Mouse (Mus musculus): ENCODE measurements around the gene Arhgap35.
"Not testable (repeated sequence)": the region's sequence is repeated elsewhere in the genome, so short reads cannot be mapped to it uniquely, and the experiment has no call there.

Gene Arhgap35

DNA sequence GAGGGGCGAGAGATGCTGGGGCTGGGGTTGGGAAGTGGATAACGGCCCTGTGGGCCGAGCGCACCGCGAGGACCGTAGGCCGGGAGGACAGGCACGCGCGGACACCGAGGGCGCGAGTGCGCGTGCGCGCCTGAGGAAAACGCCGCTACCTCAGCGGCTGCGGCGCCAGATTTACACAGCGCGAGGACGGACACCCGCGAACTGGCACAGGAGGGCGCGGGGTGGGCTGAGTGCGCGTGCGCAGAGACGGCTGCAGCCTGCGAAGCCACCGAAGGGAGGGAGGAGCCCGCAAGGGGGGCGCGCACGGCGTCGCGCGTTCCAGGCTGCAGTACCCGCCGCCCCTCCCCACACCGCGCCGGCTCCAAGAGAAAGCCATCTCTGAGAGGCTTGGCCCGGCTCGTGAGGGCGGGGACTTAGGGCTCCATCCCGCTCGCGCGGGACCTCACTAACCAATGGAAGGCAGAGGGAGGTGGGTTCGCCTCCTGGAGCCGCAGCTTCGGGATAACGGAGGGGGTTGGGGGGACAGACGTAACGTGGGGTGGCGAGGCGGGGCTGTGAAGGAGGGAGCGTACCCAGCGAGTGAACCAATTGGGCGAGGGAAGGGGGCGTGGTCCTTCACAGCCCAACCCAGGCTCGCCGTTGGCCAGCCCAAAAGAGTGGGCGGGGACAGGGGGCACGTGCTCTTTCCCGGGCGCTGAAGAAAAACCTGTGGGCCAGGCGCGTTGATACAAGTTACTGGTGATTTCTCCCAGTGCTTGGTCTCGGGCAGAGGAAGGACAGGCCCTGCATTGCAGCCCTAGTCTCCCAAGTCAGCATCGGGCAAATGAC, at the start of gene Arhgap35:
Arhgap35 (minus strand) TSS at position 106 of the 828 bp plus-strand sequence.
- peak; percentile 99 for DNase-seq (ENCODE audit: extremely low read depth, insufficient read length, low spot score)

DNA sequence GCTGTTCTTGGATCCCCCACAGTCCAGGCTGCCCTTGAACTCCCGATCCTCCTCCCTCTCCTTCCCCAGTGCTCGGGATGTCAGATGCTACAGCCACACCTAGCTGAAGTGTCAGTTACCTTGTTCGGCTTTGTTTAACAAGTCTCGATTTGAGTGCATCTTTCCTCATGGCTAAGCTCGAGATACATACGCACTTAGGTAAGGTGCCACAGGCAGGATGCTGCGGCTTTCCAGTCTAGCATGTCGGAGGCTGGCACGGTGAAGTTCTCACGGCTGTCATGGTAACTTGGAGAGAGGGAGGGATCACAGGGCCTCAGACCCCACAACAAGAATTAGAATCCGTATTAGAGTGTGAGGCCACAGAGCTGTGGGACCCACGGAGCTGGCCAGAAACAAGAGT, 29.5 kb upstream of the Arhgap35 start:
- no peak for DNase-seq (ENCODE audit: extremely low read depth, insufficient read length, low spot score)

DNA sequence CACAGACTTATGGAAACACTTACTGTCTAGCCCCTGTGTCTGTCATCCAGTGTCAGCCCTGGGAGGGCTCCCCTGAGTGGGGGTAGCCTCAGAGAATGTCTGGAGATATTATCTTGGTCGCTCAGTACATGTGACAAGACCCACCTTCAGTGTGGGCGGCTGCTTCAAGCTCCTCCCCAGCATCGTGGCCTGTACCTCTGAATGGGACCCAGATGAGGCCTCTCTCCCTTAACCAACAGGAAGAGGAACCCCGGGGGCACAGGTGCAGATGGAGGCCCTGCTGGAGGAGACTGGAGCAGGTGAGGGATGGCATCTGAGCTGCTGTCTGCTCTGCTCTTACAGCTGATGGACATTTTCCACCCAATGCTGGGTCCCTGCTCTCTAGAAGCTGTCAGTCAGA, 28.3 kb upstream of the Arhgap35 start:
- DNase-seq (ENCODE audit: extremely low read depth, insufficient read length, low spot score), result not testable (repeated sequence)

DNA sequence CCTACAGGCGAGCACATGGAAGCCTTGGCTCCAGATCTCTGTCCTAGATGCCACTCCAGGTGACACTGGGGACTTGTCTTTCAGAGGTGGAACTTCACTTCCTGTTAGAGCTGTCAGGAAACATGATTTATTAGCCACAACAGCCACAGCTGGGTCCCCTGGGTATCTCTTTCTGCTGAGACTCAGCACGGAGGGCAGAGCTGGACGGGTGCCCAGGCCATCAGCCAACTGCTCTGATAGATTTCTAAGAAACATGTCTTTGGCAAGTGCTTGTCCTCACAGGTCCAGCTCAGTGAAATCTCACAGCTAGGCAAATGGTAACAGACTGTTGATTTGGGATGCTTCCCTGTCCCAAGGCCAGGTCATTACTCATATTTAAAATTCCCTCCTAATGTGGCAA, 24.2 kb upstream of the Arhgap35 start:
- DNase-seq (ENCODE audit: extremely low read depth, insufficient read length, low spot score), result peak; percentile 50

DNA sequence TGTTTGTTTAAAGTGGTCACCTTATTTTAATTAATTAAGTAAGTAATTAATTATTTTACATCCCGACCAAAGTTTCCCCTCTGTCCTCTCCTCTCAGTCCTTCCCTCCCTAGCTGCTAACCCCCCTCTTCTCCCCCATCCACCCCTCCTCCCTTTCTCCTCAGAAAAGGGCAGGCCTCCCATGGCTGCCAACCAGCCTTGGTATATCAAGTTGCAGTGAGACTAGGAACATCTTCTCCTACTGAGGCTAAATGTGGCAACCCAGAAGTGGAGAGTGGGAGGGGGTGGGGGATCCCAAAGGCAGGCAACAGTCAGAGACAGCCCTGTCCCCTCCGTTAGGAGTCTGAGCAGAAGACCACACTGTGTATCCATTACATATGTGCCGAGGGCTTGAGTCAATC, 20.3 kb upstream of the Arhgap35 start:
- DNase-seq (ENCODE audit: extremely low read depth, insufficient read length, low spot score), result no peak

DNA sequence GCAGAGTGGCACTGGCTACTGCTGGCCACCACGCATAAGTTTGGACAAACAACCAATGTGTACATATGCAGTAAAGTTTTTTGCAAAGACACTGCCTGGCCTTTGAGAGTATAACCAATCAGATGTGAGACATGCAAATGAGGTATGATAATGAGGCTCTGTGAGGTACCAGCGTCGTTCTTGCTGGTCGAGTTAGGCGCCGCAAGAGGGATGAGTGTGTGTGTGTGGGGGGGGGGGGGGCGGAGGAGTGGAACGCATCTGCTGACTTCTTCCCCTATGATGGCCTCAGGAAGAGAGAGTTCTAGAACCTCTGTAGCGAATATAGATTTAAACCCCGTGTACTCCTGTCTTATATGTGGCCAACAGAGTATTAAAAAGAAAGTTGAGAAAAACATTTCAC, 19.1 kb upstream of the Arhgap35 start:
- DNase-seq (ENCODE audit: extremely low read depth, insufficient read length, low spot score), result not testable (repeated sequence)

DNA sequence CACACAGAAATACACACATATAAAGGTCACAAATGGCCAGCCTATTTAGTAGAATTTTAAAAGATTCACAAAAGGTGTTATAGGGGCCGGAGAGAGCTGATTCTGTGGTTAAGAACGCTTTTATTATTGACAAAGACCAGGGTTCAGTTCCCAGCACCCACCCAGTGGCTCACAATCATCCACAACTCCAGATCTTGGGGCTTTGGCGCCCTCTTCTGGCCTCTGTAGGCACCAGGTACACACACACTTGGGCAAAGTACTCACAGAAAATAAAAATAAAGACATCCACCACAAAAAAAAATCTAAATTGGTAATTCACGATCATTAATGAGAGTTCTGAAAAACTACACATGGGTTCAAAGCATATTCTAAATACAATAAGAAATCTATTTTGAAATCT, 17.1 kb upstream of the Arhgap35 start:
- no peak for DNase-seq (ENCODE audit: extremely low read depth, insufficient read length, low spot score)

DNA sequence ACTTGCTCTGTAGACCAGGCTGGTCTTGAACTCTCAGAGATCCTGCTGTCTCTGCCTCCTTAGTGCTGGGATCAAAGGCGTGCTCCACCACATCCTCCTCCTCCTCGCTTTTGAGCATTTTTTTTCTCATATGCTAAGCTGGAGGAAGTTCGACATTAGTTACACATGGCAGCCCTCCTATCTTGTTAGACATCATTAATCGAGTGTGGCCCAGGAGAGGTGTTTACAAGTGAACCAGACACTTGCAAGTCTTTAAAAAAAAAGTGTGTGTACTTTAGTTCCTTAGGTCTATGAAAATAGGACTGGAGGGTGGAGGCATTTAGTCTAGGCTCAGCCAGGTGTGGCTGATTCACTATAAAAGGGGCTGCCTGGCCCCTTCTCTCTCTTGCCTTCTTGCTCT, 16.2 kb upstream of the Arhgap35 start:
- DNase-seq (ENCODE audit: extremely low read depth, insufficient read length, low spot score), result no peak

DNA sequence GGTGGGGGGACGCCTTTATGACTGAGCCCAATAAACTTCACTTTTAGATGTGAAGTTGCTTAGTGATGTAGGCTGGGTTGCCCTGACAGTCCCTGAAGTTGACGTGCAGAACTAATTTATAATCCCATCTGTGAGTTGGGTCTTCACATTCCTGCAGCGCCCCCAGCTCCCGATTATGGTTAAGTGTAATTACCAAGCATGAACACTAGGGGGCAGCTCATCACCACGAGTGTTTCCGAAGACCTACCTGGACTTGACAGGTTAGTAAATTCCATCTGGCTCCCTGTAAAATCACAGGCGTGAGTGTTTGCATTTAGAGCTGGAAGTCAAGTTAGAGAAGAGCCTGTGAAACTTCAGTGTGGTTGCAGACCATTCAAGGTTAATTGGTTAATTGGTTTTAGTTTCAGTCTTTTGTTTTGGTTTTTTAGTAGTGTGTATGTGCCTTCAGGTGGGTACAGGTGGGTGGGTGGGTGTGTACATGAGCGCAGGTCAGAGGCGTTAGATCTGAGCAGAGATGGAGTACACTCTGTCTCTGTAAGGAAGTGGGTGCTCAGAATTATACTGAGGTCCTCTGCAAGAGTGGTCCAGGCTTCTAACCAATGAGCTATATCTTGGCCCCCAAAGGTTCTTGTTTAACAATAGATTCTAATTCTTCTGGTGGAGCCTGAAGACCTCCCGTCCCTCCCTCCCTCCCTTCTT, 15.0 kb upstream of the Arhgap35 start:
- no peak for DNase-seq (ENCODE audit: extremely low read depth, insufficient read length, low spot score)

DNA sequence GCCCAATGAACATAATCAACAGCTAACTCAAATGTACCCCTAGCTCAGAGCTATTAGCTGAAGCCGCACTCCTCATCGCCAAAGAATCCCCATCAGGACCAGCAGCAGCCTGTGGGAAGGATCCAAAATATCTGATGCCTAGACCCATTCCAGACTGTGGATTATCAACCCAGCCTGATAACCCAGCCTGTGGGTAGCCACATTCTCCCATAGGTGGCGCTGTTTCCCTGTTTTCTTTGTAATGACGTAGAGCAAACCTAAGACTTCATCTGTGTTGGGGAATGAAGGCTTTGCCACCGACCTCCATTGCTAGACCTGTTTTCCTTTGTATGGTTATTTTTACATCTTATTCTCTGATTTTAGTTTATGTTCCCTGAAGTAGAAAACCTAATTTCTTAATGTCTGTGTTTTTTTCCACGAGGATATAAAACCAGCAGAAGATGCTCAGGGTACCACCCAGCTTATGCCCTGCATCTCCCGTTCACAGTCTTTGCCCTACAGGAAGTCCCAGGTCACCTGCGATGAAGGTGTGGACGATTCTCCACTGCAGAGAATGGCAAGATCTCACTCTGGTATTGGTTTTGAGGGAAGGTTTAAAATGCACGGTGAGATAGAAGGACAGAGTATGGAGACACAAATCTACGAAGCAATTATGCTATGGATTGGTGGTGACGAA, 13.4 kb upstream of the Arhgap35 start:
- no peak for DNase-seq (ENCODE audit: extremely low read depth, insufficient read length, low spot score)

DNA sequence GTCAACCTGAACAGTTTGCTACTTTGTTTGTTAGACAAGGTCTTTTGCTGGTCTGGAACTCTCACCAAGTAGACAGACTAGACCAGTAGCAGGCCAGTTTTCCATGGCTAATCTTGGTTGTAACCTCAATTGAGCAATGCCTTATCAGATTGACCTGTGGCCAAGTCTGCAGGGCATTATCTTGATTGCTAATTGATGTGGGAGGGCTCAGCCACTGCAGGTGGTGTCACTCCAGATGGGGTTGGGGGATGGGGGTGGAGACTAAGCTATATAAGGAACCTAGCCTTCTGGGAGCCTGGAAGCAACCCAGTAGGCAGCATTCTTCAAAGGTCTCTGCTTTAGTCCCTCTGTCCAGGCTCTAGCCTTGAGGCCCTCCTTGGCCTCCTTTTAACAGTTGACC, 8.9 kb upstream of the Arhgap35 start:
- DNase-seq (ENCODE audit: extremely low read depth, insufficient read length, low spot score), result no peak

DNA sequence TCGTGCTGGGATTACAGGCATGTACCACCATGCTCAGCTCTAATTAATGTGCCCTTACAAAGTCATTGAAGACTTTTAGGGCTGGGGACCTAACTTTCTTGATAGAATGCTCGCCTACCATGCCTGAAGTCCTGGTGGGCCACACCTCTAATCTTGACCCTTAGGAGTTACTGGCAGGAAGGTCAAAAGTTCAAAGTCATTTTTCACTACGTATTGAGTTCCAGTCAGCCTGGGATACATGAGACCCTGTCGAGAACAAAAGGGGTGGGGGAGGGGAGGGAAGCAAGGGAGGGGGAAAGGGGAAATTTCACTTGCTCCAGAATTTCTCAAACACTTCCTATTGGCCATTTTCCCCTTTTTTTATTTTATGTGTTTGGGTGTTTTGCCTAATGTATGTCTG, 8.3 kb upstream of the Arhgap35 start:
- no peak for DNase-seq (ENCODE audit: extremely low read depth, insufficient read length, low spot score)

DNA sequence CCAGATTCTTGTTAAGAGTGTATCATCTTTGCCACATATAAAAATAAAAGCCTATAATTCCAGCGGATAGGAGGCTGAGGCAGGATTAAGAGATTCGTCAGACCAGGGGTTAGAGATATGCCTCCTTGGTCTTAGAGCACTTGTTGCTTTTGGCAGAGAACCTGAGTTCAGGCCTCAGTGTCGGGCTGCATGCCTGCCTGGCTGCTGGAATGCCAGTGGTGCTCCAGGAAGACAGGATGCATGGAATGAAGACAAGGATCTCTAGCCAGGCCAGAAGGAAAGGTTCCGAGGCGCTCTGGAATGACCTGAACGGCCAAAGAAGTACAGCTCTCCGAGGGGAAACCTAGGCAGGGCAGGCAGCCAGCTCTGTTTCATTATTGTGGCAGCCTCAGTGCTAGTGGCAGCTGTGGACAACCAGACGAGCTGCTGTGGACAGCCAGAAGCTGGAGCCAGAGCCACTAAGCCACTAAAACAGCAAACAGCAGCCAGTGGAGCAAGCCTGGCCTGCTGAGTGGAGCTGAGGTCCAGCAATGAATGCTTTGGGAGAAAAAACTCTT, 6.4 kb upstream of the Arhgap35 start:
- peak; percentile 60 for DNase-seq (ENCODE audit: extremely low read depth, insufficient read length, low spot score)

DNA sequence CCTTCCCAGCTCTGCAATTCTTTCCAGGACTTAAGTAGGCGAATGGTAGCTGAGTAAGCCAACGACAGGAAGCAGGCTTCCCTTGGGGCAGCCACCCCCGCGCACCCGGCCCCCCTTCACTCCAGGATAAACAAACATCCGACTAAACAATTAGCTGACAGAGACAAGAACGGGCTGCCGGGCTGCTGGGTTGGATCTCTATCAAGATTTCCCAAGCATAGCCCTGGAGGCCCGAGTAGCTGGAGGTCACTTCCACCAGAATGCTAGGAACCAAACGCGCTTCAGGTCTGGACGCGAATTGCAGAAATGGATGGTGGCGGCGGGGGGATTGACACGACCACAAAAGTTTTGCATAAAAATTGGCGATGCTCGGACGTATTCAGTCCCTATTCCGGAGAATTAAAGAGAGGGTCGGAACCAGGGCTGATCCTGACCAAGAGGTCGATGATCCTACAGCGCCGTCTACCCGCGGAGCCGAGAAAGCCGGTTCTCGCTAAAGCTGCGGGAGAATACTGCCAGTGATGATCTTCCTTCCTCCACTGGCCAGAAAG, 3.9 kb upstream of the Arhgap35 start:
- peak; percentile 74 for DNase-seq (ENCODE audit: extremely low read depth, insufficient read length, low spot score)

DNA sequence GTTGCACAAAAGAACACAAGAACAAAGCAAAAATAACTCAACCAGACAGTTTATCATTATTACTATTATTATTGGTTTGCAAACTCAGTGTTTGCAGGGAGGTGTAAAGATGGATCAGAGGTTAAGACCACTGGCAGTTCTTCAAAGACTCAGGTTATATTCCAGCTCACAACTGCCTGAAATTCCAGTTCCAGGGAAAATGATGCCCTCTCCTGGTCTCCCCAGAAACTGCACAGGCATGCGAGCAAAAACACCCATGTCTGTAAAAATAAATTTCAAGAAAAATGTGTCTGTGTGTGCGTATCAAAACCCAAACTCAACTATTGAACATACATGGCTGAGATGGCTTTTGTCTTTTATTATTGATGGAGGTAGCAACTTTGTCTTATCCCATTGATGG, 2.3 kb upstream of the Arhgap35 start:
- DNase-seq (ENCODE audit: extremely low read depth, insufficient read length, low spot score), result peak; percentile 30

DNA sequence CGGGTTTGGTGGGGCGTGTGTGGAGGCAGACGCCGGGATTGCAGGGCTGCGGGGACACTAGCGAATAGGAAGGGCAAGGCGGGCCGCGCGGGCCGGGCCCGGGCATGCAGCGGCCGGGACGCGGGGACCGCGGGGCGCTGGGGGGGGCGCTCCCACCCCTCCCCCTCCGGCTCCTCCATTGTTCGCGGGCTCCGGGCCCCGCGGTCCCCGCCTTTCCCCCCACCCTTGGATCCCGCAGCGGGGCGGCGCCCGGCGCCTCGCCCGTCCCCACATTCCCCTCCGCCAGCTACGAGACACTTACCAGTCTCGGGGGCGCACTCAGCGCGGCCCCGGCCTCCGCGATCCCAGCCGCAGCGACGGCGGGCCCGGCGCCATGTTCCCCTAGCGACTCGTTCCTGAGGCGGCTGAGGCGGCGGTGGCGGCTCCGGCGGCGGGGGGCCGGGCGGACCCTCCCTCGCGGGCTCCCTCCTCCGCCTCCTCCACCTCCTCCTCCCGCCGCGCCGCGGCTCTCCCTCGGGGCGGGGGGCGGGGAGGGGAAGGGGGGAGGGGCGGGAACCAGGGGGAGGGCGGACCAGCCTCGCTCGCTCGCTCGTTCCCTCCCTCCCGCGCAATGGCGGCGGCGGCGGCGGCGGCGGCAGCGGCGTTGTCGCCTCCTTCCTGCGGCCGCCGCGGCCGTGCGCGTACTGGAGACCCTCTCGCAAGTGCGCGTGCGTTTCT, 464 bp downstream of the Arhgap35 start:
- DNase-seq (ENCODE audit: extremely low read depth, insufficient read length, low spot score), result peak; percentile 59

DNA sequence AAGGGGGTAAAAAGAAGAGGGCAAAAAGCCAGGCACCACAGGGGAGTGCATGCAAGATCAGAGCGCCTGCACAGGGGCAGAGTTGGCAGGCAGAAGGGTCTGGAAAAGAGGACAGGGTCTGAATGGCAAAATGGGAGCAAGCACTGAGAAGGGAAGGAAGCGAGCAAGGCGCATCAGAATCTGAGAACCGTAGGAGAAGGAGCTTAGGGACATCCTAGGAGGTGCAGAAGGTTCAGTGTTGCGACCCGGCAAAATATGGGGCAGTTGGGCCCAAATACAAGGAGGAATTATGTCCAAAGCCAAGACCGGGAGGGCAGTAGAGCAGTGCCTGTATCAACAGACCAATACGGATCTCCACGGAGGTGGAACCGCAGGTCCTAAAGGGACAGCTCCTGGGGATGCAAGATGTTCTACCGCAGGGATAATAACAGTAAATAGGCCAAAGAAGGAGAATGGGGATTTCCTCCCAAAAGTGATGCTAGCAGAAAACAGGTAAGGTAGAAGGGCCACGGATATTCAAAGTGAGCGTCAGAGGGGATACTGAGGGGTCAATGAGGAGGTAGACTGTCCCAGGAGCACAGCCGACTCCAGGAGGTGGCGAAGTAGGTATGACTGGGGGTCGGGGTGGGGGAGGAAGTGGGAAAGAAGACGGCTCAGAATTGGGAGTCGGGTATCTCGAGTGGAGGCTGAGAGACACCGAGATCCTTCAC, 1.2 kb downstream of the Arhgap35 start:
- no peak for DNase-seq (ENCODE audit: extremely low read depth, insufficient read length, low spot score)

DNA sequence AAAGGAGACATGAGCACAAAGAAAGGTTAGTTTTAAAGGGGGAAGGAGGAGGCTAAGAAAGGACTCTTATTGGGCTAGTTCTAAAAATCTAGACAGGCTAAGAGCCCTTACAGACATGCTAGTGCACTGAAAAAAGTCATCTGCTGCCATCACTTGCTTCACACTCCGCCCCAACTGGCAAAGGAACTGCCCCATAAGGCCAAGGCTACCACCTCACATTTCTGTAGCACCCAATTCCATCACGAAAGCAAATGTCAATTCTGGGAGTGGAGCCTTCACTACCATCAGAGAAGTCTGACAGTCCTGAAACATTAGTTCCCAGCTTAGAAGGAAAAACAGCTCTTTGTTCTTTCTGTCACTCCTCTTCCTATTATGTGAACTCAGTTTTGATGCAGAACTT, 4.4 kb downstream of the Arhgap35 start:
- no peak for DNase-seq (ENCODE audit: extremely low read depth, insufficient read length, low spot score)

DNA sequence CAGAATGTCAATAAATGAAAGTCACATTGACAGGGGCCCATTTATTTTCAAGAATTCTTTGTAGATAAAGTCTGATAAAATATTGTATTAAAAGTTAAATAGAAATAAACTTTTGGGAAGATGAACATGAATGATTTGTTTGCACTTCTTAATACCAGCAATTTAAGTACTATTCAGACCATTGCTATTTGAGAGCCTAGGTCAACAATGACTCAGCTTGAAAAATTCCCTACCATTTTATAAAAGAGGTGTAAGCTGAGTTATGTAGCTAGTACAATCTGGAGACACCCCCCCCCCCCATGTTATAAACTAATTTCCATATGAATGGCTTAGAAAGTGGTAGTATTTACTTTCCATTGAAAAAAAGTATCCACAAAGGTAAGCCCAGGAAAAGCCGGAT, 5.8 kb downstream of the Arhgap35 start:
- no peak for DNase-seq (ENCODE audit: extremely low read depth, insufficient read length, low spot score)

DNA sequence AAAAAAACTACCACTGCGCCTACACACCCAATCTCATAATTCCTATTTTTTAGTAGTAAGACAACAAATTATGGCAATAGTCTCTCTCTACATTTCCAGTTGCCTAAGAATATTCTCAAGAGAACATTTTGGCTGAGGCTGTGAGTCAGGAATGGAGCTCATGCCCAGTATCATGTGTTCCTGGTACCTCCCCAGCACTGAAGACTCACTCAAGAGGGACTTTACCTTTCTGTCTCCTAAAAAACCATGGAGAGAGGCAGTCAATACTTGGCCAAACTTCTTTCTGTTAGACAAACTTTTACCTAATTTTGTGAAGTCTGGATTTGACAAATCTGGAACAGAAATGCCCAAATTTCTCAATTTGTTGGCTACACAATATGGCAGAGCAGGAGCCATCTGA, 6.7 kb downstream of the Arhgap35 start:
- no peak for DNase-seq (ENCODE audit: extremely low read depth, insufficient read length, low spot score)

Data from 3134 (cell line).